Mouse (Mus musculus): ENCODE results near the gene Chmp6. TPM values are rescaled to one million over a fixed set of nuclear protein-coding genes. Genes with fewer than 3 reads are reported as not detected.

Gene Chmp6
- polyA plus RNA-seq, 1 experiment from 2014 or later = 109 TPM

DNA sequence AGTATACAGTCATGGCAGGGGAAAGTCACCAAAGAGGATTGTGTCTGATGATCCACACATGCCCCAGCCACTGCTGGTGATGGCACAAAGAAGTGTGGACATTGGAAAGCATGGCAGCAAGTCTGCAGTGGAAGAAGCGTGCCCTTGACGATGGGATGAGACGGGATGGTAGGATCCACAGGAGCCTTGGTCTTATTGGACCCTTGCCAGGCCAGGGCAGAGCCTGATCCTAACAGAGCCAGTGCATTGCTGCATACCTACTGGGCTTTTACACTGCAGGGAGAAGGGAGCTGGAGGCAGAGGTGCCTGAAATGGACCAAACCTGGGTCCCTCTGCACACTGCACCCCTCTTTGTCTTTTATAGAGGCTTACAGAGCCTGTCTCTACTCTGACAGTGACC lies 37.3 kb downstream of the Chmp6 start:
- Histone ChIP-seq H3K9me3 (no peaks in the 10 kb centered on the region), H3K4me3 (no peak overlapping the region), H3K36me3 (no peaks in the 10 kb centered on the region), H3K4me1 (no peaks in the 10 kb centered on the region; the same call in 1 of the 2 replicates), H3K27me3 (no peaks in the 10 kb centered on the region), H3K27ac (replicated peaks) (no peak overlapping the region), H3K9ac (replicated peaks) (no peak overlapping the region), H3K4me2 (replicated peaks) (no peak overlapping the region)
- no peak for ATAC-seq (ENCODE audit: low FRiP score, low read depth)
- WGBS = 95% methylated on average over 3 of the region's 3 CpGs

DNA sequence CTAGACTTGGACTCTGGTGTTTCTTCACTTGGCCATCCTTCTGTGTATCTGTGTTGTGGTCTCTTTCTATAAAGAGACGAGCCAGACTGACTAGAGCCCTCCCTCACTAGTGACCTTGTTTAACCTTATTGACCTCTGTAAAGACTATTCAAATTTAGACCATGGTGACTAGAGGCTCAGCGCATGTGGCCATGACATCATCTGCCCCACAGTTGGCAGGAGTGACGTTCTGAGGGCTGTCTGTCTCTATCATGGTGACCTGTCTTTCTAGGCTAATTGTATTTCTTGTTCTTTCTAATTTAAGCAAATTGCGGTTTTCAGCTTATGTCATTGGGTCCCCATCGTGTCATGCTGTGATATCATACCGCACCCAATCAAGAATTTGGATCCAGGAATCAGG lies 38.1 kb downstream of the Chmp6 start:
- H3K9ac ChIP-seq (replicated peaks) = no peak overlapping the region
- H3K27ac ChIP-seq (replicated peaks) = no peak overlapping the region
- H3K4me1 ChIP-seq = no peaks in the 10 kb centered on the region; the same call in 1 of the 2 replicates
- WGBS = 85% methylated on average over 6 of the region's 6 CpGs
- H3K9me3 ChIP-seq = no peaks in the 10 kb centered on the region
- no peaks in the 10 kb centered on the region for H3K36me3 ChIP-seq
- no peaks in the 10 kb centered on the region for H3K27me3 ChIP-seq
- no peak overlapping the region for H3K4me3 ChIP-seq
- H3K4me2 ChIP-seq (replicated peaks) = no peak overlapping the region
- ATAC-seq (ENCODE audit: low FRiP score, low read depth) = no peak

DNA sequence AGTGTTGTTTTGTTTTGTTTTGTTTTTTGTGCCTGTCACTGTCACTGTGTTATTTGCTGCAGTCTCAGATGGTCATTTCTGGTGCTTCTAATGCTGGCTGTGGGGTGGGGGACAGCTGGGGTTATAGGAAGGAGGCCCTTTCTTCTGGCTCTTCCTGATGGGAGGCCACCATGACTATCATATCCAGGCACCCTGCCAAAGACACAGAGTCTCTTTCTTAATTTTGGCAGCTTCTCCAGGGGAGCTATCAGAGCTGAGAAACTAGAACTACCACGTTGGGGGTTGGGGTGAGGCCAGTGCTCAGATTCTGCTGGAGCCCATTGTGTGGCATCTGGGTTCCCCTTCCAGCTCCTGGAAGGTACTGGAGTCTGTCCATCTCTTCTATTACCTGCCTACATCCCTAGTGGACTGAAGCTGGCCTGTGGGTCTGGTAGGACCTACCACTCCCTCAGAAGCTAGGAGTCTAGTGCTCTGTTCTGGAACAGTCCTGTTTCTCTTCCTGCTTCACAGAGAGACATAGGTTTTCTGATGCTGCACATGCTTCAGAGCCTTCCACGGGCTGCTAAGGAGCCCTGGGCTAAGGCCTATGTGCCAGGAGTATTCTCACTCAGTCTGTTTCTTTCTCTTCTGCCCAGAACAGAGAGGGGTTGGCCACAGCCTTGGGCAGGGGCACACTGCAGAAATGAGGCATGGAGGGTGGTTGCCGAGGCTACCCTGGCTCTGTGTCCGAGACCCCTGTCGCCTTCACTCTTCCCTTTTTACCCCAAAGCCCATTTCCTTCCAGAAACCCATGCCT lies 39.4 kb downstream of the Chmp6 start:
- Histone ChIP-seq H3K4me2 (replicated peaks) (no peak overlapping the region), H3K9ac (replicated peaks) (no peak overlapping the region), H3K27me3 (no peaks in the 10 kb centered on the region), H3K27ac (replicated peaks) (no peak overlapping the region), H3K4me3 (no peak overlapping the region), H3K36me3 (no peaks in the 10 kb centered on the region), H3K9me3 (no peaks in the 10 kb centered on the region), H3K4me1 (peaks cover 6% of the 10 kb centered on the region)
- ATAC-seq (ENCODE audit: low FRiP score, low read depth) = no peak
- 66% methylated on average over 5 of the region's 5 CpGs for WGBS

DNA sequence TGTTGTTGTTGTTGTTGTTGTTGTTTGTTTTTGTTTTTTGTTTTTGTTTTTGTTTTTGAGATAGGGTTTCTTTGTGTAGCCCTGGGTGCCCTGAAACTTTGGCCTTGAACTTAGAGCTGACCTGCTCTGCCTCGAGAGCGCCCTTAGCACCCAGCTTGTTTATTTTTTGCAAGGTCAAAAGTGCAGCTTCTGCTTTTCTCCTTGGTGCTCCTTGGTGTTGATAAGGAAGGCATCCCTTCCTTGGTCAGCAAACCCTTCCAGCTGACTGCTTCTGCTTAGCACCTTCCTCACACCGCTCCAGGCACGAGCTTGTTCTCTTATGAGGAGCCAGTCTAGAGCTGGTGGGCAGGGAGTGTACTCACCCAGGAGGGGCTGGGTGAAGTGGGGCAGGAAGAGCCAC lies 41.0 kb downstream of the Chmp6 start:
- Histone ChIP-seq H3K36me3 (no peaks in the 10 kb centered on the region), H3K4me2 (replicated peaks) (no peak overlapping the region), H3K4me1 (peaks cover 6% of the 10 kb centered on the region), H3K27me3 (no peaks in the 10 kb centered on the region), H3K9ac (replicated peaks) (no peak overlapping the region), H3K27ac (replicated peaks) (no peak overlapping the region), H3K9me3 (no peaks in the 10 kb centered on the region), H3K4me3 (no peak overlapping the region)
- no peak for ATAC-seq (ENCODE audit: low FRiP score, low read depth)
- 76% methylated on average over 4 of the region's 4 CpGs for WGBS

DNA sequence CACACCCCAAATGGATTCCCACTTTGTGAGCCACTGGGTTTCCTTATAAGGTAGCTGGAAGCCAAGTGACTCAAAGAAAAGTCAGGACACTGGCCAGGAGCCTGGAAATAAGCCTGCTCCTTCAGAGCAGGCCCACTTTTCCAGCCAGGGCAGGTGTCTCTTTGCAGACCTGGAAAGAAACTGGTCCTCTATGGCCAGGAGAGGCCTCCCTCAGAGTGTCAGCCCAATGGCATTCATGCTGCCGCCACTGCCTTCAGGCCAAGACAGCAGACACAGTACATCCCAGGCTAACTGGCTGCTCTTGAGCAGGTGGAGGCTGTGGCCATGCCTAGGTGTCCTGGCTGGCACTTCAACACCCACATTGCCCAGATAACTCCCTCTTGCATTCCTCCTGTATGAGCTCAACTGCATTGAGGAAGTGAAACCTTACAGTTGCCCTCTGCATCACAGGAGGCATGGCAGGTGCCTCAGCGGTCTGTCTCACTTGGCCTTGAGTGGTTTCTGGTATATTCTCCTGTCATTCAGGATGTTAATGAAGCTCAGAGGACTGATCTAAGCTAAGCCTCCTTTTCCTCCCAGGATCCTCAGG lies 41.6 kb downstream of the Chmp6 start:
- ATAC-seq (ENCODE audit: low FRiP score, low read depth) = no peak
- Histone ChIP-seq H3K4me2 (replicated peaks) (no peak overlapping the region), H3K27me3 (no peaks in the 10 kb centered on the region), H3K9ac (replicated peaks) (no peak overlapping the region), H3K9me3 (no peaks in the 10 kb centered on the region), H3K4me3 (no peak overlapping the region), H3K36me3 (no peaks in the 10 kb centered on the region), H3K4me1 (peaks cover 6% of the 10 kb centered on the region), H3K27ac (replicated peaks) (no peak overlapping the region)
- WGBS = 91% methylated on average over 2 of the region's 2 CpGs

DNA sequence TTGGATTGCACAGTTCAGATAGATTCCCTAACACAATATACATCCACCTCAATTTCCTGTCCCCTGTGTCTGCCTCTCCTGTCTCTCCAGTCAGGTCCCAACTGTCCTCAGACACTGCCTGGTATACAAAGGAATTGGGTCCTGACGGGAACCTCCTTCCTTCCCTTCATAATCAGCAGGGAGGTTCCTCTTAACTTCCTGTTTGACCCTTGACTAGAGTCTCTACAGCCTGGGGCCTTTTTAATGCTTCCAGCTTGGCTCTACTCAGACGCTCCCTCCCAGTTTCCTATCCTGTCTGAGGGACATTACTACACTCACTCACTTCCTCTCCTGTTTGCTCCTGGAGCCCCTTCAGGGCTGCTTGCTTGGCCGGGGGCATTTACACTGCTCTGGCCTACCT lies 42.2 kb downstream of the Chmp6 start:
- no peak overlapping the region for H3K4me3 ChIP-seq
- no peaks in the 10 kb centered on the region for H3K27me3 ChIP-seq
- peaks cover 6% of the 10 kb centered on the region for H3K4me1 ChIP-seq
- H3K27ac ChIP-seq (replicated peaks) = no peak overlapping the region
- H3K4me2 ChIP-seq (replicated peaks) = no peak overlapping the region
- no peaks in the 10 kb centered on the region for H3K36me3 ChIP-seq
- no peaks in the 10 kb centered on the region for H3K9me3 ChIP-seq
- no peak for ATAC-seq (ENCODE audit: low FRiP score, low read depth)
- WGBS = 69% methylated on average over 3 of the region's 3 CpGs
- no peak overlapping the region for H3K9ac ChIP-seq (replicated peaks)

DNA sequence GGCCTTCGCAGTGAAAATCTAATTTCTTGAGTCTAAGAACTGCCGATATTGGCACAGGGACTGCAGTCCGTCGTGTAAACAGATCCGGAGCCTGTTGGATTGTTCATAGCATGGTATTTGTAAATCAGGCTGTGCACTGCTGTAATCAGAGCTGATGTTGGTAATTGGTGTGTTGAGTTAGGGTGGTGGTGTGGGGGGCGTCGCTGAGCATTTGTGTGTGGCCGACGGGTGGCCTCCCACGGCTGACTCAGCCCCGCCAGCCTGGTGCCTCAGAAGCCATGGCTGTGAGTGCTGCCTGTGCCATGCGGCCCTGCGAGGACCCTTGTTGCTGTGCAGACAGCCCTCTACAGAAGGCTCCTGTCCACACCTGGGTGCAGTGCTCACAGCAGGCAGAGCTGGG lies 43.3 kb downstream of the Chmp6 start:
- H3K9me3 ChIP-seq = no peaks in the 10 kb centered on the region
- no peaks in the 10 kb centered on the region for H3K36me3 ChIP-seq
- H3K9ac ChIP-seq (replicated peaks) = no peak overlapping the region
- 88% methylated on average over 13 of the region's 13 CpGs for WGBS
- H3K4me2 ChIP-seq (replicated peaks) = no peak overlapping the region
- no peak for ATAC-seq (ENCODE audit: low FRiP score, low read depth)
- no peak overlapping the region for H3K4me3 ChIP-seq
- H3K4me1 ChIP-seq = peaks cover 6% of the 10 kb centered on the region
- no peak overlapping the region for H3K27ac ChIP-seq (replicated peaks)
- no peaks in the 10 kb centered on the region for H3K27me3 ChIP-seq

DNA sequence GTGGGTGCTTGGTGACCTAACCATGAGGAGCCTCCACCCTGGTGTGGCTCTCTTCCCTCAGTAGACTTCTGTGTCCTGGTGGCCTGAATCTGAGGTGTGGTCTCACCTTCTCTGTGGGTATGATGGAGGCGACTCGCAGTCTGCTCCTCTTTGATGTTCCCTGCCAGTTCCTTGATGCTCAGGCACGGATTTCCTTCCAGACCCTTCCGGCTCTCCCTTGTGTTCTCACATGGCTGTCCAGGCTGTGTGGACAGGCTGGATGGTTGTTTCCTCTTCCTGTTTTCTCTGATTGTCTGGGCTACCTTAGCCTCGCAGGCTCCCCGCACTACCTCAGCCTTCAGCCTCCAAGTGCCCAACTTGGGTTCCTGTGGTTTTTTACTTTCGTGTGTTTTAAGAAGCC lies 45.6 kb downstream of the Chmp6 start:
- H3K36me3 ChIP-seq = no peaks in the 10 kb centered on the region
- H3K27me3 ChIP-seq = no peaks in the 10 kb centered on the region
- no peak overlapping the region for H3K27ac ChIP-seq (replicated peaks)
- H3K4me3 ChIP-seq = no peak overlapping the region
- no peaks in the 10 kb centered on the region for H3K9me3 ChIP-seq
- ATAC-seq (ENCODE audit: low FRiP score, low read depth) = no peak
- H3K4me2 ChIP-seq (replicated peaks) = no peak overlapping the region
- no peak overlapping the region for H3K9ac ChIP-seq (replicated peaks)
- peaks cover 6% of the 10 kb centered on the region for H3K4me1 ChIP-seq
- WGBS = 90% methylated on average over 7 of the region's 7 CpGs

DNA sequence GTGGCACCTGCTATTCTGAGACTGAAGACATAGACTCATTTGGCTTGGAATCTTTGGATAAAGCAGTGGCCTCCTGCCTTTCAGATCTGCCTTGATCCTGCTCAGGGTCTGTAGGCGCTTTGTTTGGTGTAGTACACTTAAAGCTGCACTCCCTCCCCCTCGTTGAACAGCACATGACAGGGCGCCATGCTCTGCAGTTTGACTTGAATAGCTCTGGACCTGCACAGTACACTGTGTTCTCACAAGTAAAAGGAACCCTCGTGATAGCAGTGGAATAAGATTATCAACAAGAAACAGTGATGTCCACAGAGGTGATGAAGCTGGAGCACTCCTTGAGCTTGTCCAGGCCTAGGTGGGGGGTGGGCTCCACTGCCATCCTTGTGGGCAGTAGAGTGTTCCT lies 46.5 kb downstream of the Chmp6 start:
- Histone ChIP-seq H3K9ac (replicated peaks) (no peak overlapping the region), H3K36me3 (no peaks in the 10 kb centered on the region), H3K4me1 (peaks cover 8% of the 10 kb centered on the region), H3K9me3 (no peaks in the 10 kb centered on the region), H3K4me2 (replicated peaks) (no peak overlapping the region), H3K27ac (replicated peaks) (no peak overlapping the region), H3K27me3 (no peaks in the 10 kb centered on the region), H3K4me3 (no peak overlapping the region)
- ATAC-seq (ENCODE audit: low FRiP score, low read depth) = no peak
- 80% methylated on average over 4 of the region's 4 CpGs for WGBS

DNA sequence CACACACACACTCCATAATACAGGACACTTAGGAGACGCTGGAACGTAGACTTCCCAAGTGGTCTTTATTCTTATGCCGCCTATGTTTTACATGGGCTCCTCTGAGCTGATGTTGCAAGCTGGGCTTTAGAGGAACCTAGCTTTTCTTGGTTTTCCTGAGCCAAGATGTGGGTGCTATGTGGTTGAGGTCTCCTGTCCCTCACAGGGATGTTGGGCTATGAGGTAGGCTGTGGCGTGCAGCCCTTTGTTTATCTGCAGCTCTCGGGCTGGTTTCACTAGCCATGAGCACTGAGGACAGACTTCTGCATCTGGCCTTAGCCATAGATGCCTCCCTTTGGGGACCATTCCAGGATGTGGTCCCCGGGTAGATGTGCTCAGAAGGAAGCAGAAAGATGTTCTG lies 47.4 kb downstream of the Chmp6 start:
- Histone ChIP-seq H3K4me1 (peaks cover 15% of the 10 kb centered on the region), H3K4me3 (no peak overlapping the region), H3K36me3 (no peaks in the 10 kb centered on the region), H3K9me3 (no peaks in the 10 kb centered on the region), H3K27me3 (no peaks in the 10 kb centered on the region), H3K27ac (replicated peaks) (no peak overlapping the region), H3K9ac (replicated peaks) (no peak overlapping the region), H3K4me2 (replicated peaks) (no peak overlapping the region)
- no peak for ATAC-seq (ENCODE audit: low FRiP score, low read depth)
- WGBS = 93% methylated on average over 6 of the region's 6 CpGs

DNA sequence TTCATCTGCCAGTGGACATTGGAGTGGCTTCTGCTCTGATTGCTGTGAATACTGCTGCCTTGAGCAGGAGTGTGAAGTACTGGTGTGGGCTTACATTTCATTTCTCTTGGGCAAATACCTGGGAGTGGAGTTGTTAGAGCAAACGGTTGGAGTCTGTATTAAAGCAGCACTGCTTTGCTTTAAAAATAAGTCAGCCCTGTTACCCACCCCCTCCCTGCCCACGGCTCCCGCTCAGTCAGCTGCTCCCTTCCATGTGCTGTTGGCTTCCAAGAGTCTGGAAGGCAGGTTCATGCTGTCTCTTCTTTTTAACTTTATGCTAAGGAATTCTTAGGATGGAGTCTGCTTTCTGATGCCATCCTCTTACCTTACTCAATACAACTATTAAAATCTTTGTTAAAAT lies 48.3 kb downstream of the Chmp6 start:
- Histone ChIP-seq H3K9me3 (no peaks in the 10 kb centered on the region), H3K36me3 (no peaks in the 10 kb centered on the region), H3K4me1 (peaks cover 14% of the 10 kb centered on the region), H3K9ac (replicated peaks) (no peak overlapping the region), H3K4me2 (replicated peaks) (no peak overlapping the region), H3K4me3 (no peak overlapping the region), H3K27me3 (no peaks in the 10 kb centered on the region), H3K27ac (replicated peaks) (no peak overlapping the region)
- no peak for ATAC-seq (ENCODE audit: low FRiP score, low read depth)
- 89% methylated on average over 3 of the region's 3 CpGs for WGBS

DNA sequence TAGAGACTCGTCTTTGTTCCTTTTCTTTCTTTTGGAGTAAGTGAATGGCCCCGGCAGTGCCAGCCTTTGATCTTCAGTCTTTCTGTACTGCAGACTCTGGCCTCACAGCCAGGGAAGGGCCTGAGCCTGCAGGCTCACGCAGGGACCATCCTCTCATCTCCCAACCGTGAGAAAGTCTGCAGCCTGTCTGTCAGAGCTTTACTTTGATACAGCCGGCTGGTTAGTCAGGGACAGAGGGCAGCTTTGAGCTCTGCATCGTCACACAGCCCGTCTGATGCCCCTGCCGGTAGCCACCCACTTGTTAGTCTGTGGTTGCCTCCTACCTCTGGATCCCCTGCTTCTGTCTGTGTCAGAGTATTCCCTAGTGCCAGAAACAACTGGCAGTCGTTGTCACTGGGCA lies 51.8 kb downstream of the Chmp6 start:
- peak overlapping the region; percentile 11; the same call in 1 of the 2 replicates for H3K27ac ChIP-seq (replicated peaks)
- no peaks in the 10 kb centered on the region for H3K9me3 ChIP-seq
- 0 out of 2 replicates have a peak overlapping the region, but pooled peaks have one; percentile 0 for H3K9ac ChIP-seq (replicated peaks)
- H3K4me1 ChIP-seq = peaks cover 19% of the 10 kb centered on the region
- no peak for ATAC-seq (ENCODE audit: low FRiP score, low read depth)
- no peaks in the 10 kb centered on the region for H3K36me3 ChIP-seq
- 8% methylated on average over 9 of the region's 9 CpGs for WGBS
- H3K4me3 ChIP-seq = no peak overlapping the region
- no peaks in the 10 kb centered on the region for H3K27me3 ChIP-seq
- no peak overlapping the region for H3K4me2 ChIP-seq (replicated peaks)

Data from midbrain, embryonic 12.5 days (tissue).